Mouse (Mus musculus): Measurements from ENCODE around the gene Fam187a. TPM values are rescaled to one million over a fixed set of nuclear protein-coding genes. Genes with fewer than 3 reads are reported as not detected.

Gene Fam187a
- polyA plus RNA-seq (2012; rRNA removed) = 0.05 TPM in 1 of 2 replicates, not detected in the other

DNA sequence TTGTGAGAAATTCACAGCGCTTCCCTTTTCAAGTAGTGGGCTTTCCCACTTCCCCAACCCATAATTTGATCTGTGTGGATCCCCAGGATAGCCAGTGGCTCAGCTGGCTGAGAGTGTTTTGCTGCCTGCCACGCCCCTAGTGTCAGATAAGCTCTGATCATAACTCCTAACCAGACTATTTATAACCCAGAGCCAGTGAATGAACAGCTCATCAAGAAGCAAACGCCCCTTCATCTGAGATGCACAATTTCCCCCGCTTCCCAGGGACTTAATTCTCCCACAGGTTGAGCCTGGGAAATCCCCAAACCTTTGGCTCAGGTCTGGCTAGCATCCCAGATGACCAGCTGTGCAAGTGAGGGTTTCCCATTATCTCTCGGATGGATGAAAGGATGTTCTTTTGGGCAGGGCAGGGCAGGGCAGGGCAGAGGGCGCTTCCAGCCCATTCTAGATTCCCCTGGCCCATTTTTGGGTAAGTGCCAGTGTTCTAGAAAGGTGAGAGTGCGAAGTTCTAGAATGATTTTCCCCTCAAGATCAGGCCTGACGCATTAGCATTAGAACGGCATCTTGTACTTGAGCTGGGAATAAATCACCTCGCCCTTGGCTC, at the start of gene Fam187a:
Fam187a (plus strand) TSS at position 554 of the 604 bp plus-strand sequence.

DNA sequence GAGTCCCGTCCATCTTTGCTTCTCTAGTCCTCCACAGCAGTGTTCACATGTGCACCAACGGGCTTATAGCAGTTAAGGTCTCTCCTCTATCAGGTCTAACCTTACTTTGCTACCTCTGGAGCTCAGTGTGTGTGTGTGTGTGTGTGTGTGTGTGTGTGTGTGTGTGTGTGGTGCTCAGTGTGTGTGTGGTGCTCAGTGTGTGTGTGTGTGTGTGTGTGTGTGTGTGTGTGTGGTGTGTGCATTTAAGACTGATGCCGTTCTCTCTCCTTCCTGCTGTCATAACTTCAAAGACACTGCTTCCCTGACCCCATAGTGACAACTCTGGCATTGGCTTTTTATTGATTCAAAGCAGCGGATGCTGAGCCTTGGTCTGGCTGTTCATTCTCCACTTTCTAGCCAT, 49.4 kb upstream of the Fam187a start, which contains the start of gene Higd1b:
Higd1b (plus strand) TSS at position 301 of the 400 bp plus-strand sequence.

DNA sequence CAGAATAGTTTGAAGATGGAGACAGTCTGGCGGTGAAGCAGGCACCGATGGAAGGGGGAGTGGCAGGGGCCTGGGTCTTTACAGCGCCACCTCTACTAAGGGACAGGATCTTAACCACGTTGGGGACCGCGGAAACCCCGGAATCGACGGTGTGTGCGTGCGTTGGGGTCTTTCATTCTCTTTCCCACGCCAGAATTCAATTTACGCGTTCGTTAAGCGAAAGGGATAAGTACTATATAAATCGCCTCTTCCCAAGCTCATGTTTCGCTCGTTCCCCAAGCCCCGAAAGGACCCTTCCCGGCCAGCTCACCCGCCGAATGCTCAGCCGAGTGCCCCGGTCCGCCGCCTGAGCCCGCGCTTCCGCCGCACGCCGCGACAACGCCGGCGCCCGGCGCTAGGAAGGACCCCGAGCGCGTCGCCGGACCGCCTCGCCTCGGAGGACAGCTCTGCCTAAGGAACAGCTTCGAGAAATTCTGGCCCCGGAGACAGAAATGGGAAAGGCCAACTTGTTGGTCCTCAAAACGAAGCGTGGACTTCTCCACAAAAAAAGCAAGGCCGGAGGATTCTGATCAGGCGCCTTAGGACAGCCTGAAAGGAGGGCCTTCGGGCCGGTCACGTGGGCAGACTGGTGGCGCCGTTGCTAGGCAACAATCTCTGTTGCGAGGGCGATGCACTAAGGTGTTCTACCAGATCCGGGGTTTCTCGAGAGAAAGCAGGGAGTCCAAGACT, 4.2 kb upstream of the Fam187a start, which contains the start of the genes Eftud2 and Ccdc103:
Eftud2 (minus strand) TSS at position 401 of the 729 bp plus-strand sequence.
Ccdc103 (plus strand) TSS at position 620 of the 729 bp plus-strand sequence.

DNA sequence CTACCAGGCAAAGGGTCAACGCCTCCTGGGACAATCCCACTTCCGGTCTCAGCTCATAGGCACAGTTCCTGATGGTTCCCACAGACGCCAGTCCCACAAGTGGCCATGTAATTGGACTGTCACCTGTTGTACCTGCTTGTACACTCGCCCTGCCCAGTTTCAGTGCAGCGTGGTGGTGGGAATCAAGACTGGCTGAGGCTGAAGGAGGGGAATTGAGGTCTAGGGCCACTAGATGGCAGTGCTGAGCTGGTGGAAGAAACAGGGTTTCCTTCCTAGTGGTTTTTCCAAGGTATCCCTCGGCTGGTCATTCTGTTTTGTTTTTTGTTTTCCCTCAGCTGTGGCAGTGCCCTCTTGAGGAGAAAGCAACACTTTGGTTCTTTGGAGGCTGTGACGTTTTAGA, 15.8 kb downstream of the Fam187a start, which contains the start of gene Gfap:
Gfap (minus strand) TSS at position 150 of the 400 bp plus-strand sequence.

DNA sequence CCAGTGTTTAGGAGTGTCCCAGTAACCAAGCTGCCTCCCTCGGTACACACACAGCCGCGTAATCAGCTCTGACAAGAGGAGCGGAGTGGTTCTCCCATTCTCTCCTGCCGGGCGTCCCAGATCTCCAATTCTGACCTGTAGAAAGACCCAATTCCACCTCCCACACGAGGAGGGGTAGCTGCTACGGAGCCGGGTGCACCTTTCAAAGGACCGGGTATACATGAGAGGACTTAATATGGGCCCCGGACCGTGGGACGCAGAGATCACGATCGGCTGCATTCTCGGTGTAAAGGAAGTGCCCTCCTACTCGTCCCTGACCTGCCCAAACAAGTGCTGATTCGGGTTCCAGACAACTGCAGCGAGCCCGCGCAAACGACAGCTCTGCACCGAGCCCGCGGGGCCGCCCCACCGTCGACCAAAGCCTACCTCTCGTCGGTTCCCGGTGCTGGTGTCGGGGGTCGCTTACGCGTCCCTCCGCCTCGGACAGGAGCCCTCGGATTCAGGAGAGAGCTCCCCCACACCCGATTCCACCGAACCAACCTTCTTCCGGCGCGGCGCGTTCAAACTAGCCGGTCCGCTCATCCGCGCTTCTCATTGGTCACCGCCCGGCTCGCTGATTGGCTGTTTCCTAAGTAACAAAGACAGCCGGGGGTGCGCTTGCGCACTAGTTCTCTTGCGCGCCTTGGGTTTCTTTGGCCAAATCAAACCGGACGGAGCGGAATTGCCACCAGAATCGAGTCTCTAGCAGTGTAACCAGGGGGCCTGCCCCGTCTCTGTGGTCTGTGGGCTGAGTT, 39.8 kb downstream of the Fam187a start, which contains the start of gene Kif18b:
Kif18b (minus strand) TSS at position 568 of the 794 bp plus-strand sequence.

Other genes starting within 250 kb of the Fam187a start
- gene Meioc, start 221.5 kb upstream of the Fam187a start, polyA plus RNA-seq (2012; rRNA removed) = 0.22 and 0.56 TPM in 2 replicates
- gene Ccdc43, start 187.4 kb upstream of the Fam187a start, polyA plus RNA-seq (2012; rRNA removed) = 33.8 and 39.1 TPM in 2 replicates
- 20.9 and 31.1 TPM in 2 replicates for gene Adam11, start 123.7 kb upstream of the Fam187a start, polyA plus RNA-seq (2012; rRNA removed)
- 116 and 119 TPM in 2 replicates for gene Gjc1, start 65.5 kb upstream of the Fam187a start, polyA plus RNA-seq (2012; rRNA removed)
- not detected in 2 replicates for gene Higd1b, start 49.3 kb upstream of the Fam187a start, polyA plus RNA-seq (2012; rRNA removed)
- 127 and 232 TPM in 2 replicates for gene Eftud2, start 4.2 kb upstream of the Fam187a start, polyA plus RNA-seq (2012; rRNA removed)
- 1.1 and 1.8 TPM in 2 replicates for gene Ccdc103, start 4.0 kb upstream of the Fam187a start, polyA plus RNA-seq (2012; rRNA removed)
- gene Gfap, start 15.7 kb downstream of the Fam187a start, polyA plus RNA-seq (2012; rRNA removed) = 0.40 and 0.55 TPM in 2 replicates
- 23.2 and 28.6 TPM in 2 replicates for gene Kif18b, start 40.0 kb downstream of the Fam187a start, polyA plus RNA-seq (2012; rRNA removed)
- gene C1ql1, start 61.5 kb downstream of the Fam187a start, polyA plus RNA-seq (2012; rRNA removed) = 9.9 and 11.7 TPM in 2 replicates
- gene Nmt1, start 143.0 kb downstream of the Fam187a start, polyA plus RNA-seq (2012; rRNA removed) = 35.3 and 49.5 TPM in 2 replicates
- gene Dcakd, start 143.2 kb downstream of the Fam187a start, polyA plus RNA-seq (2012; rRNA removed) = 161 and 243 TPM in 2 replicates
- gene Plcd3, start 216.5 kb downstream of the Fam187a start, polyA plus RNA-seq (2012; rRNA removed) = 2.2 and 2.3 TPM in 2 replicates
- 5.4 and 15.2 TPM in 2 replicates for gene Acbd4, start 216.5 kb downstream of the Fam187a start, polyA plus RNA-seq (2012; rRNA removed)
- gene Hexim1, start 231.1 kb downstream of the Fam187a start, polyA plus RNA-seq (2012; rRNA removed) = 15.4 and 25.5 TPM in 2 replicates
- 6.7 and 6.9 TPM in 2 replicates for gene Hexim2, start 247.3 kb downstream of the Fam187a start, polyA plus RNA-seq (2012; rRNA removed)

Measured in central nervous system, embryonic 11.5 days (tissue).